Mouse (Mus musculus) liver, postnatal 0 days (tissue): Measurements from ENCODE around the gene Enox2.

Experiments used
- CTCF ChIP-seq: sonication (generic); IDR thresholded peaks from 2 replicates; pipeline ENCODE4 v1.5.1; 2016; ENCODE audit warnings: antibody characterized with exemption, low read depth
- EP300 ChIP-seq: IDR thresholded peaks from 2 replicates; pipeline ENCODE4 v1.6.1; 2016; ENCODE audit warnings: antibody characterized with exemption, low read depth, mild to moderate bottlenecking

DNA sequence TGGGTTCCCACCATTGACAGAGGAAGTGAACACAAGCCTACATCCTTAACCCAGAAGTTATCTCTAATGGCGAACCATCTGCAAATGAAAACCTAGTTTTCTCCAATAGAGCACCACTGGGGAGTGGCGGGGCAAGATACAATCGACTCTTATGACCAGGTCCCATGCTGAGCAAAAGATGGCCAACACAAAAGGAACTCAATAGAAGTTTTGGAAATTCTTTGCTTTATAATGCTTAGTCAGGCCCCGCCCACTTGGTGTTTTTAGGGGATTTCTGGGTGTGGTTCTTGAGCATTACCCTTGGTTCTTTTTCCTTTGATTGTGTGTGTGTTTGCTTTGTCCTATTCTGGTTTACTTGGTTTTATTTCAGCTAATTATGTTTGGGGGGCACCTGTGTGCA, 37.2 kb downstream of the Enox2 start:
- TF ChIP-seq CTCF (no peak), EP300 (no peak)
